Mouse (Mus musculus) forebrain, embryonic 12.5 days (tissue): ENCODE measurements around the gene Cetn2. TPM values are rescaled to one million over a fixed set of nuclear protein-coding genes. Genes with fewer than 3 reads are reported as not detected.

Source experiments
- ATAC-seq: fragments of 200-750 bp; cut with Nextera tagmentation; 2 replicates; pipeline ENCODE4 v1.8.0; 2017; ENCODE audit warnings: moderate TSS enrichment; ENCODE audit not compliant: low FRiP score
- H3K27ac ChIP-seq: fragments of 300-500 bp; sonication (generic); 2 replicates; pipeline ENCODE4 v1.5.1; 2016; ENCODE audit warnings: mild to moderate bottlenecking
- H3K27me3 ChIP-seq: fragments of 300-500 bp; sonication (generic); 2 replicates; pipeline ENCODE4 v1.6.1; 2016; ENCODE audit warnings: mild to moderate bottlenecking
- H3K36me3 ChIP-seq: fragments of 300-500 bp; sonication (generic); replicated peaks from 2 replicates; pipeline ENCODE4 v1.6.1; 2016; ENCODE audit warnings: mild to moderate bottlenecking
- H3K4me1 ChIP-seq: fragments of 300-500 bp; sonication (generic); 2 replicates; pipeline ENCODE4 v1.6.1; 2016
- H3K4me2 ChIP-seq: fragments of 300-500 bp; sonication (generic); 2 replicates; pipeline ENCODE4 v1.6.1; 2016; ENCODE audit warnings: mild to moderate bottlenecking, moderate library complexity
- H3K4me3 ChIP-seq: fragments of 300-500 bp; sonication (generic); replicated peaks from 2 replicates; pipeline ENCODE4 v1.5.1; 2016; ENCODE audit warnings: mild to moderate bottlenecking
- H3K9ac ChIP-seq: fragments of 300-500 bp; sonication (generic); 2 replicates; pipeline ENCODE4 v1.6.1; 2016; ENCODE audit warnings: mild to moderate bottlenecking
- H3K9me3 ChIP-seq: fragments of 300-500 bp; sonication (generic); 2 replicates; pipeline ENCODE4 v1.6.1; 2016
- WGBS: fragments of 180-500 bp; shearing (Covaris S2); methylation state at CpG from one replicate; pipeline ENCODE4 v1.1.7; 2016; 5-methylcytosine and 5-hydroxymethylcytosine counted together
- polyA plus RNA-seq: library from polyadenylated mRNA; unstranded; fragments of >200 nt; fragmentation: Nextera tagmentation; extraction: Ambion mirVana; gene quantifications from 2 replicates; pipeline ENCODE4 v1.2.1, GENCODE M21; 2016

Gene Cetn2
- polyA plus RNA-seq, result 103 and 107 TPM in 2 replicates

- 22% methylated on average over 38 of the region's 41 CpGs for WGBS
- ATAC-seq, result peak; percentile 99
Measured at GRCm38 (mm10) chrX:72917884-72918681, at the start of gene Cetn2, which contains the start of gene Nsdhl. TSS of gene Cetn2 (minus strand) at chrX:72918411. TSS of gene Nsdhl (plus strand) at chrX:72918557.

GRCm38 (mm10) chrX:72962743-72963142 is 44.5 kb upstream of the Cetn2 start:
- Histone ChIP-seq H3K36me3 (peaks cover 8% of the 10 kb centered on the region), H3K27ac (no peak overlapping the region), H3K27me3 (no peaks in the 10 kb centered on the region), H3K4me2 (no peak overlapping the region), H3K4me3 (no peak overlapping the region), H3K4me1 (no peaks in the 10 kb centered on the region), H3K9ac (no peak overlapping the region), H3K9me3 (no peaks in the 10 kb centered on the region)
- WGBS, result 85% methylated on average over 3 of the region's 3 CpGs
- ATAC-seq, result no peak

More at GRCm38 (mm10) chrX:72917884-72918681, at the start of gene Cetn2, which contains the start of gene Nsdhl:
- Histone ChIP-seq H3K9ac (peak within 1 kb of the TSS; percentile 59), H3K9me3 (no peaks in the 10 kb centered on the region), H3K4me3 (peak within 1 kb of the TSS; percentile 53), H3K27ac (peak within 1 kb of the TSS; percentile 71), H3K27me3 (no peaks in the 10 kb centered on the region), H3K4me1 (peaks cover 7% of the 10 kb centered on the region; the same call in 1 of the 2 replicates), H3K4me2 (peak within 1 kb of the TSS; percentile 57), H3K36me3 (no peaks in the 10 kb centered on the region; the same call in 1 of the 2 replicates)

- H3K9ac ChIP-seq, result no peak overlapping the region
- H3K9me3 ChIP-seq, result no peaks in the 10 kb centered on the region
- H3K4me1 ChIP-seq, result no peaks in the 10 kb centered on the region
- H3K27ac ChIP-seq, result no peak overlapping the region
- no peaks in the 10 kb centered on the region for H3K27me3 ChIP-seq
- H3K4me2 ChIP-seq, result no peak overlapping the region
- H3K36me3 ChIP-seq, result peaks cover 20% of the 10 kb centered on the region
- whole genome bisulfite sequencing, result 78% methylated on average over 3 of the region's 3 CpGs
- no peak overlapping the region for H3K4me3 ChIP-seq
- no peak for ATAC-seq
Measured at GRCm38 (mm10) chrX:72961511-72961910, 43.3 kb upstream of the Cetn2 start.

GRCm38 (mm10) chrX:72960431-72960830 is 42.2 kb upstream of the Cetn2 start:
- no peaks in the 10 kb centered on the region for H3K9me3 ChIP-seq
- no peak for ATAC-seq
- no peak overlapping the region for H3K4me3 ChIP-seq
- no peak overlapping the region for H3K4me2 ChIP-seq
- H3K27me3 ChIP-seq, result no peaks in the 10 kb centered on the region
- H3K4me1 ChIP-seq, result no peaks in the 10 kb centered on the region
- peaks cover 31% of the 10 kb centered on the region for H3K36me3 ChIP-seq
- H3K9ac ChIP-seq, result no peak overlapping the region
- H3K27ac ChIP-seq, result no peak overlapping the region
- WGBS, result 81% methylated on average over 4 of the region's 4 CpGs

GRCm38 (mm10) chrX:72956486-72956885 is 38.3 kb upstream of the Cetn2 start:
- Histone ChIP-seq H3K4me2 (no peak overlapping the region), H3K27me3 (no peaks in the 10 kb centered on the region), H3K4me3 (no peak overlapping the region), H3K9ac (no peak overlapping the region), H3K27ac (no peak overlapping the region), H3K4me1 (no peaks in the 10 kb centered on the region), H3K36me3 (peaks cover 38% of the 10 kb centered on the region), H3K9me3 (no peaks in the 10 kb centered on the region)
- WGBS, result 87% methylated on average over 4 of the region's 4 CpGs
- ATAC-seq, result no peak

GRCm38 (mm10) chrX:72953464-72953863 is 35.3 kb upstream of the Cetn2 start:
- WGBS, result 76% methylated on average over 4 of the region's 4 CpGs
- peaks cover 34% of the 10 kb centered on the region for H3K36me3 ChIP-seq
- no peak overlapping the region for H3K9ac ChIP-seq
- no peak overlapping the region for H3K27ac ChIP-seq
- H3K4me3 ChIP-seq, result no peak overlapping the region
- no peak for ATAC-seq
- H3K4me2 ChIP-seq, result no peak overlapping the region
- H3K4me1 ChIP-seq, result no peaks in the 10 kb centered on the region
- H3K9me3 ChIP-seq, result no peaks in the 10 kb centered on the region
- no peaks in the 10 kb centered on the region for H3K27me3 ChIP-seq

- Histone ChIP-seq H3K27me3 (no peaks in the 10 kb centered on the region), H3K4me1 (peaks cover 7% of the 10 kb centered on the region; the same call in 1 of the 2 replicates), H3K9me3 (no peaks in the 10 kb centered on the region), H3K4me2 (no peak overlapping the region), H3K9ac (no peak overlapping the region), H3K4me3 (no peak overlapping the region), H3K36me3 (0 out of 2 replicates have a peak, but pooled peaks cover under 1% of the 10 kb centered on the region), H3K27ac (no peak overlapping the region)
- ATAC-seq, result no peak
- WGBS, result 79% methylated on average over 2 of the region's 2 CpGs
Measured at GRCm38 (mm10) chrX:72921391-72921790, 3.2 kb upstream of the Cetn2 start.

GRCm38 (mm10) chrX:72918682-72919059 is 460 bp upstream of the Cetn2 start:
- Histone ChIP-seq H3K36me3 (no peaks in the 10 kb centered on the region), H3K9ac (peak overlapping the region; percentile 57), H3K9me3 (no peaks in the 10 kb centered on the region), H3K4me3 (peak overlapping the region; percentile 53), H3K27me3 (no peaks in the 10 kb centered on the region), H3K27ac (peak overlapping the region; percentile 71; the same call in 1 of the 2 replicates), H3K4me2 (peak overlapping the region; percentile 57), H3K4me1 (peaks cover 7% of the 10 kb centered on the region; the same call in 1 of the 2 replicates)
- ATAC-seq, result no peak
- WGBS, result 23% methylated on average over 6 of the region's 6 CpGs

- Histone ChIP-seq H3K36me3 (no peaks in the 10 kb centered on the region; the same call in 1 of the 2 replicates), H3K4me2 (no peak overlapping the region), H3K27ac (no peak overlapping the region), H3K27me3 (no peaks in the 10 kb centered on the region), H3K4me1 (no peaks in the 10 kb centered on the region), H3K4me3 (no peak overlapping the region), H3K9ac (no peak overlapping the region), H3K9me3 (no peaks in the 10 kb centered on the region)
- WGBS, result 74% methylated on average over 1 of the region's 1 CpGs
- ATAC-seq, result no peak
Measured at GRCm38 (mm10) chrX:72911611-72912010, 6.6 kb downstream of the Cetn2 start.

- H3K9ac ChIP-seq, result no peak overlapping the region
- H3K9me3 ChIP-seq, result no peaks in the 10 kb centered on the region
- no peak overlapping the region for H3K4me3 ChIP-seq
- 11% methylated on average over 2 of the region's 2 CpGs for WGBS
- no peaks in the 10 kb centered on the region for H3K27me3 ChIP-seq
- no peaks in the 10 kb centered on the region for H3K4me1 ChIP-seq
- ATAC-seq, result peak; percentile 57
- H3K27ac ChIP-seq, result no peak overlapping the region
- H3K4me2 ChIP-seq, result no peak overlapping the region
- no peaks in the 10 kb centered on the region; the same call in 1 of the 2 replicates for H3K36me3 ChIP-seq
Measured at GRCm38 (mm10) chrX:72908404-72908741, 9.8 kb downstream of the Cetn2 start.

- H3K9me3 ChIP-seq, result no peaks in the 10 kb centered on the region
- 82% methylated on average over 6 of the region's 6 CpGs for WGBS
- H3K36me3 ChIP-seq, result no peaks in the 10 kb centered on the region
- H3K4me1 ChIP-seq, result no peaks in the 10 kb centered on the region
- H3K9ac ChIP-seq, result no peak overlapping the region
- H3K27me3 ChIP-seq, result no peaks in the 10 kb centered on the region
- H3K4me3 ChIP-seq, result no peak overlapping the region
- H3K27ac ChIP-seq, result no peak overlapping the region
- peak; percentile 20; the same call in 1 of the 2 replicates for ATAC-seq
- H3K4me2 ChIP-seq, result no peak overlapping the region
Measured at GRCm38 (mm10) chrX:72907619-72908403, 10.4 kb downstream of the Cetn2 start.

- H3K27me3 ChIP-seq, result no peaks in the 10 kb centered on the region
- no peak overlapping the region for H3K9ac ChIP-seq
- no peak overlapping the region for H3K4me3 ChIP-seq
- no peaks in the 10 kb centered on the region for H3K9me3 ChIP-seq
- no peak for ATAC-seq
- H3K27ac ChIP-seq, result no peak overlapping the region
- 50% methylated on average over 1 of the region's 1 CpGs for WGBS
- H3K4me2 ChIP-seq, result no peak overlapping the region
- no peaks in the 10 kb centered on the region for H3K4me1 ChIP-seq
- H3K36me3 ChIP-seq, result no peaks in the 10 kb centered on the region
Measured at GRCm38 (mm10) chrX:72902530-72902929, 15.7 kb downstream of the Cetn2 start.
